ENCODE assay signal across 16 mouse cellular contexts in the genomic region with DNA sequence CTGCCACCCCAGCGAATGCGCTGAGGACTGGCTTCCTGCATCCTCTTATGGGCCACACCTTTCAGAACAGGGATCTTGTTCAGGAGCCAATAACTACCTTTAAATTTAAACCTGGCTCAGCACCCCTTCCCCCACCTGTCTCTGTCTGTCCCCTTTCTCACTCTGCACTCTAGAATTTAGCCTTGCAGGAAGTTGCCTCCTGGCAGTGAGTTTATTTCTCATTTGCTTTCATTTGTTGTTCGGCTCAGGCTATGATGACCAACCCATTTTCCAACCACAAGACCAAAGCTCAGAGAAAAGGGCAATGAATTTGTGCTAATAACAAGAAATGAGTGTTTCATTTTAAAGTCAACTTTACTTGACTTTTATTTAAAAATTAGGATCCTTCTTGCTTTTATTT.
DNase-seq lines count a peak whose midpoint lies in the region; ATAC-seq lines count a peak whose summit lies in the region.
"Had no signal": no experiment of that assay in that cellular context is flagged by ENCODE, and none has a peak within 500 bp of the region (broad histone marks: within the 10 kb centered on the region; RNA-seq: fewer than 3 reads in every experiment).

No protein-coding gene starts in this region.

- DNase-seq in kidney, adult 8-10 months, result no peak
- DNase-seq in induced T-regulatory cell, adult 2 months (ENCODE audit: low read depth), result peak; percentile 70
- peak; percentile 26 to 49 for DNase-seq in natural killer cell, adult 2 months (ENCODE audit: low spot score in 2 of 2)
- DNase-seq in ovary, postnatal 36 days (ENCODE audit: low spot score), result no peak
- no peak for DNase-seq in left cerebral cortex, adult 11 months (ENCODE audit: low spot score)
- no peak for DNase-seq in right cerebral cortex, postnatal 25 days
- DNase-seq: cerebellum, postnatal 14 days; gastrocnemius, adult 2 months; heart, adult 2 months; heart, postnatal 14 days; lung, postnatal 36 days had no signal

- H3K4me2 ChIP-seq in kidney, embryonic 16.5 days (replicated peaks; ENCODE audit: low read depth, low read length), result no peak overlapping the region
- H3K4me2 ChIP-seq: forebrain, embryonic 15.5 days; midbrain, embryonic 15.5 days had no signal

- H3K36me3 ChIP-seq in kidney, embryonic 16.5 days (ENCODE audit: insufficient read depth, low read length), result 0 out of 2 replicates have a peak, but pooled peaks cover 4% of the 10 kb centered on the region
- H3K36me3 ChIP-seq: forebrain, embryonic 15.5 days; midbrain, embryonic 15.5 days had no signal

- H3K27ac ChIP-seq in kidney, embryonic 16.5 days (ENCODE audit: low read length), result peak overlapping the region; percentile 38; the same call in 1 of the 2 replicates
- H3K27ac ChIP-seq: forebrain, embryonic 15.5 days; gastrocnemius, adult 2 months; heart, adult 2 months; left cerebral cortex, adult 2 months; midbrain, embryonic 15.5 days had no signal

- H3K9me3 ChIP-seq in kidney, embryonic 16.5 days (ENCODE audit: low read length), result no peaks in the 10 kb centered on the region
- H3K9me3 ChIP-seq: forebrain, embryonic 15.5 days; midbrain, embryonic 15.5 days had no signal

- no peak overlapping the region for H3K4me3 ChIP-seq in kidney, embryonic 16.5 days (ENCODE audit: low read length)
- H3K4me3 ChIP-seq: forebrain, embryonic 15.5 days; gastrocnemius, adult 2 months; heart, adult 2 months; left cerebral cortex, adult 2 months; midbrain, embryonic 15.5 days had no signal

- peaks cover 55% of the 10 kb centered on the region for H3K4me1 ChIP-seq in kidney, embryonic 16.5 days (ENCODE audit: insufficient read depth, low read length)

- no peak overlapping the region for H3K9ac ChIP-seq in kidney, embryonic 16.5 days (replicated peaks; ENCODE audit: low read length)
- H3K9ac ChIP-seq: forebrain, embryonic 15.5 days; midbrain, embryonic 15.5 days had no signal

- WGBS in kidney, embryonic 16.5 days, result 74% methylated on average over 3 of the region's 3 CpGs

- no peaks in the 10 kb centered on the region for H3K27me3 ChIP-seq in kidney, embryonic 16.5 days (ENCODE audit: insufficient read depth, low read length)
- H3K27me3 ChIP-seq: forebrain, embryonic 15.5 days; midbrain, embryonic 15.5 days had no signal

- ATAC-seq in kidney, embryonic 16.5 days (ENCODE audit: low FRiP score, low TSS enrichment), result no peak
- peak; percentile 52 for ATAC-seq in CD4-positive, CD25-positive, alpha-beta regulatory T cell, adult 4 months
- ATAC-seq: forebrain, embryonic 15.5 days; midbrain, embryonic 15.5 days had no signal

Comparison
In these comparisons a context has a peak if more than half of its experiments do, and no peak if none do; other contexts are left out.
1. DNase-seq: peak in induced T-regulatory cell, adult 2 months (single experiment) and natural killer cell, adult 2 months (2 of 2); none in kidney, adult 8-10 months (0 of 2), ovary, postnatal 36 days (single experiment), left cerebral cortex, adult 11 months (single experiment) and right cerebral cortex, postnatal 25 days (single experiment).